Mouse (Mus musculus) MEL (cell line): ENCODE data around the gene Cyp2b10. TPM values are rescaled to one million over a fixed set of nuclear protein-coding genes. Genes with fewer than 3 reads are reported as not detected.
A peak's percentile ranks its signal among the peaks of the same experiment; 100 is the strongest.

Experiments
- DNase-seq: peaks from one replicate; pipeline ENCODE4 v3.0.0; 2011; ENCODE audit warnings: low read depth, low spot score
- H3K27ac ChIP-seq: 2 replicates; pipeline ENCODE4 v1.5.1; 2012; ENCODE audit warnings: low read depth, mild to moderate bottlenecking, control low read depth, low read length, moderate library complexity; ENCODE audit not compliant: control insufficient read depth
- H3K27me3 ChIP-seq, 2 experiments: fragments of 150-350 bp in 1 of 2; sonication (generic) in 1 of 2; 2 replicates each; pipeline ENCODE4 v1.6.1; 2012; ENCODE audit warnings: low read length in 2 of 2, mild to moderate bottlenecking in 2 of 2, improper control_type of control experiment in 1 of 2, moderate library complexity in 1 of 2; ENCODE audit not compliant: insufficient read depth in 2 of 2, control insufficient read depth in 1 of 2
- H3K36me3 ChIP-seq, 2 experiments: 2 replicates each; pipeline ENCODE4 v1.6.1; 2012 to 2014; ENCODE audit warnings: low read length in 2 of 2, improper control_type of control experiment in 1 of 2, inconsistent platforms in 1 of 2, mild to moderate bottlenecking in 1 of 2; ENCODE audit not compliant: insufficient read depth in 2 of 2, control insufficient read depth in 1 of 2
- H3K4me1 ChIP-seq, 2 experiments: fragments of 150-350 bp in 1 of 2; sonication (generic) in 1 of 2; 2 replicates each; pipeline ENCODE4 v1.6.1; 2012; ENCODE audit warnings: low read length in 2 of 2, improper control_type of control experiment in 1 of 2, mild to moderate bottlenecking in 1 of 2; ENCODE audit not compliant: insufficient read depth in 2 of 2, control insufficient read depth in 1 of 2
- H3K4me3 ChIP-seq, 2 experiments: fragments of 150-350 bp in 1 of 2; sonication (generic) in 1 of 2; 2 replicates each; pipeline ENCODE4 v1.5.1; 2012; ENCODE audit warnings: low read depth in 2 of 2, low read length in 2 of 2, mild to moderate bottlenecking in 2 of 2, moderate library complexity in 2 of 2, control low read depth in 1 of 2, improper control_type of control experiment in 1 of 2; ENCODE audit not compliant: control insufficient read depth in 1 of 2, insufficient read depth in 1 of 2
- H3K79me2 ChIP-seq: 2 replicates; pipeline ENCODE4 v1.6.1; 2012; ENCODE audit warnings: mild to moderate bottlenecking, low read length, moderate library complexity; ENCODE audit not compliant: control insufficient read depth, poor library complexity, insufficient read depth
- H3K9ac ChIP-seq: 2 replicates; pipeline ENCODE4 v1.6.1; 2012; ENCODE audit warnings: low read depth, mild to moderate bottlenecking, control low read depth, low read length, moderate library complexity; ENCODE audit not compliant: control insufficient read depth, poor library complexity, severe bottlenecking
- H3K9me3 ChIP-seq: fragments of 150-350 bp; sonication (generic); replicated peaks from 2 replicates; pipeline ENCODE4 v1.6.1; 2012; ENCODE audit warnings: mild to moderate bottlenecking, low read length, improper control_type of control experiment, moderate library complexity; ENCODE audit not compliant: insufficient read depth
- BHLHE40 ChIP-seq: IDR thresholded peaks from 2 replicates; pipeline ENCODE4 v1.6.1; 2012; ENCODE audit warnings: low read depth, mild to moderate bottlenecking, inconsistent platforms, low read length, improper control_type of control experiment, borderline replicate concordance
- CHD1 ChIP-seq: IDR thresholded peaks from 2 replicates; pipeline ENCODE4 v1.6.1; 2012; ENCODE audit warnings: low read depth, mild to moderate bottlenecking, inconsistent platforms, low read length, improper control_type of control experiment
- CHD2 ChIP-seq: IDR thresholded peaks from 2 replicates; pipeline ENCODE4 v1.6.1; 2011; ENCODE audit warnings: low read length, improper control_type of control experiment
- CTCF ChIP-seq, 3 experiments: IDR thresholded peaks in 2 of 3; conservative IDR thresholded peaks in 1 of 3; 2 replicates each; pipeline ENCODE4 v1.5.1; 2011 to 2012; ENCODE audit warnings: low read length in 3 of 3, low read depth in 2 of 3, mild to moderate bottlenecking in 2 of 3, improper control_type of control experiment in 1 of 3, inconsistent platforms in 1 of 3, mixed read lengths in 1 of 3, moderate library complexity in 1 of 3; ENCODE audit not compliant: control insufficient read depth in 1 of 3, insufficient read depth in 1 of 3, poor library complexity in 1 of 3, severe bottlenecking in 1 of 3
- E2F4 ChIP-seq: IDR thresholded peaks from 2 replicates; pipeline ENCODE4 v1.6.1; 2011; ENCODE audit warnings: low read depth, low read length, improper control_type of control experiment, borderline replicate concordance
- EP300 ChIP-seq, 2 experiments: IDR thresholded peaks; 2 replicates each; pipeline ENCODE4 v1.6.1; 2011; ENCODE audit warnings: improper control_type of control experiment in 2 of 2, low read length in 2 of 2, low read depth in 1 of 2, mild to moderate bottlenecking in 1 of 2
- MYB ChIP-seq: IDR thresholded peaks from 2 replicates; pipeline ENCODE4 v1.6.1; 2011; ENCODE audit warnings: mild to moderate bottlenecking, low read depth, low read length, improper control_type of control experiment
- MYC ChIP-seq: IDR thresholded peaks from 2 replicates; pipeline ENCODE4 v1.6.1; 2011; ENCODE audit warnings: low read depth, mild to moderate bottlenecking, low read length, improper control_type of control experiment, moderate library complexity
- NELFE ChIP-seq: IDR thresholded peaks from 2 replicates; pipeline ENCODE4 v1.6.1; 2011; ENCODE audit warnings: low read depth, low read length, improper control_type of control experiment
- NRF1 ChIP-seq: IDR thresholded peaks from 2 replicates; pipeline ENCODE4 v1.6.1; 2014; ENCODE audit warnings: low read depth, mild to moderate bottlenecking, inconsistent platforms, low read length, improper control_type of control experiment, moderate library complexity; ENCODE audit not compliant: poor library complexity, insufficient read depth, severe bottlenecking
- POLR2AphosphoS2 ChIP-seq: IDR thresholded peaks from 2 replicates; pipeline ENCODE4 v1.6.1; 2011; ENCODE audit warnings: low read length, improper control_type of control experiment
- RAD21 ChIP-seq: IDR thresholded peaks from 2 replicates; pipeline ENCODE4 v1.6.1; 2011; ENCODE audit warnings: mild to moderate bottlenecking, low read depth, low read length, improper control_type of control experiment
- TCF12 ChIP-seq: IDR thresholded peaks from 2 replicates; pipeline ENCODE4 v1.6.1; 2014; ENCODE audit warnings: low read depth, mild to moderate bottlenecking, inconsistent platforms, low read length, improper control_type of control experiment, moderate library complexity
- UBTF ChIP-seq: IDR thresholded peaks from 2 replicates; pipeline ENCODE4 v1.6.1; 2012; ENCODE audit warnings: low read depth, mild to moderate bottlenecking, inconsistent platforms, low read length, improper control_type of control experiment, moderate library complexity, borderline replicate concordance; ENCODE audit not compliant: insufficient read depth
- USF1 ChIP-seq: IDR thresholded peaks from 2 replicates; pipeline ENCODE4 v1.6.1; 2014; ENCODE audit warnings: low read depth, mild to moderate bottlenecking, inconsistent platforms, low read length, improper control_type of control experiment, moderate library complexity
- ZC3H11A ChIP-seq: IDR thresholded peaks from 2 replicates; pipeline ENCODE4 v1.6.1; 2012; ENCODE audit warnings: low read depth, mild to moderate bottlenecking, inconsistent platforms, low read length, improper control_type of control experiment
- ZMIZ1 ChIP-seq: IDR thresholded peaks from 2 replicates; pipeline ENCODE4 v1.6.1; 2012; ENCODE audit warnings: low read depth, mild to moderate bottlenecking, inconsistent platforms, low read length, improper control_type of control experiment, moderate library complexity
- polyA plus RNA-seq, 2 experiments: library from polyadenylated mRNA; stranded (reverse) in 1 of 2; unstranded in 1 of 2; fragments of >175 nt in 1 of 2; fragments of >200 nt in 1 of 2; gene quantifications; 2 replicates each; pipeline versions ENCODE4 v1.2.1 to v1.2.4; 2012; ENCODE audit warnings: low replicate concordance in 2 of 2, low read depth in 1 of 2; ENCODE audit not compliant: insufficient read length in 2 of 2, insufficient read depth in 1 of 2, missing spikeins in 1 of 2
- total RNA-seq: library from RNA; depleted of rRNA; stranded (reverse); fragments of 300-350 nt; gene quantifications from 2 replicates; pipeline ENCODE4 v1.2.3, GENCODE M21; 2012

The Cyp2b10 gene
- total and polyA plus RNA-seq, 3 experiments: not detected

DNA sequence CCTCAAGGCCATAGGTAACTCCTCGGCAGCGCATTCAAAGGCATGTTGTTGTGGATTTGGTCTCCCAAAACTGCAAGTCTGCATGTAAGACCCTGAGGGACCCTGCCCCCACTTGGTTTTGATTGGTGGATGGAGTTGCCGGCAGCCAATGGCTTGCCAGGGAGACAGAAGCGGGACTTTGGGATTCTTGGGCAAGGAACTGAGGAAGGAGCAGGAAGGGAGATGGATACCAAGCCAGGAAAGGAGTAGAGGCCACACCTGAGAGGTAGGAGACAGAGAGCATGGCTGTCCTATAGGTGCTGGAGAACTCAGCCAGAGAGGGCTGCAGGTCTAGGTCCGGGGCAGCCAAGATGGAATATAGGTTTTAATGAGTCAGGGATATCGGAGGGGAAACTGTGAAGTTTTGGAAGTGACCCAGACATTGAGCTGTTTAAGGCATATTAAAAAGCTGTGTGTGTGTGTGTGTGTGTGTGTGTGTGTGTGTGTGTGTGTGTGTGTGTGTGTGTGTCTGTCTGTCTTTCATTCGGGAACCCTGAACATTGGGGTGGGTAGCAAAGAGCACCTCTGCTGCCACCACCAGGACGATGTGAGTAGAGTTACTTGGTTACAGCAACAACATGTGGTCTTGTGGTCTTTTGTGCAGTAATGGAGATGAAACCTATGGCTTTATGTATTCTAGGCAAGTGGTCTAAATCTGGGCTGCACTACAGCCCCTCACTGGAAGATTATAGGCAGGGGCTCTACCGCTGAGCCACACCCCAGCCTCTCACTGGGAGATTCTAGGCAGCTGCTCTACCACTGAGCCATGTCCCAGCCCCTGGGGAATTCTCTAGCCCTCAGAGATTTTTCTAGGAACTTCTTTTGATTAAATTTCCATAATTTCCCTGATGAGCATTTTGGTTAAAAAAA is 37.2 kb upstream of the Cyp2b10 start:
- Histone ChIP-seq H3K27ac (no peak overlapping the region), H3K36me3 (no peaks in the 10 kb centered on the region), H3K9me3 (no peaks in the 10 kb centered on the region), H3K4me3 (no peak overlapping the region), H3K27me3 (no peaks in the 10 kb centered on the region), H3K4me1 (no peaks in the 10 kb centered on the region), H3K79me2 (no peaks in the 10 kb centered on the region), H3K9ac (no peak overlapping the region)
- TF ChIP-seq POLR2AphosphoS2 (no peak), CTCF (IDR thresholded peaks at IDR 0.05 in 2 of 3, conservative IDR thresholded peaks at IDR 0.05 in 1 of 3; ENCODE audit: control insufficient read depth in 1 of 3, insufficient read depth in 1 of 3, low read depth in 2 of 3, low read length in 3 of 3, poor library complexity in 1 of 3, severe bottlenecking in 1 of 3) (peak in 1 of 3 experiments; percentile 3; a peak in 1 of 6 replicates)
- no peak for DNase-seq

DNA sequence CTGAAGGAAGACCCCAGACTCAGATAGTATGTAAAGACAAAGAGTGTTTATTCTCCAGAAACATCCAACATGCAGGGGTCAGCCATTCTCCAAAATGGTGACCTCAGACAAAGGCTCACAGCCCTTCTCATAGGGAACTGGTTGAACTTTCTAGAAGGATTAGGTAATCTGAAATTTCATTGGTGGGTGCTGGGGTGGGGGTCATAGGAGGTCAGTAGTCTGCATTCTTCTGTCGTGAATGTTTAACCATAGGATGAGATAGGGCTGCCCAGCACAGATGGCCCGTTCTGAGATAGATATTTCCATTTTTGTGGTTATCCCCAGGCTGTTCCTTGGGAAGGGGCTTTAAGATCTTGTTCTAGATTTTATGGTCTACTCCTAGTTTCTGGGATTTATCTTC is 35.1 kb upstream of the Cyp2b10 start:
- TF ChIP-seq NRF1: no peak
- H3K27ac ChIP-seq: no peak overlapping the region

DNA sequence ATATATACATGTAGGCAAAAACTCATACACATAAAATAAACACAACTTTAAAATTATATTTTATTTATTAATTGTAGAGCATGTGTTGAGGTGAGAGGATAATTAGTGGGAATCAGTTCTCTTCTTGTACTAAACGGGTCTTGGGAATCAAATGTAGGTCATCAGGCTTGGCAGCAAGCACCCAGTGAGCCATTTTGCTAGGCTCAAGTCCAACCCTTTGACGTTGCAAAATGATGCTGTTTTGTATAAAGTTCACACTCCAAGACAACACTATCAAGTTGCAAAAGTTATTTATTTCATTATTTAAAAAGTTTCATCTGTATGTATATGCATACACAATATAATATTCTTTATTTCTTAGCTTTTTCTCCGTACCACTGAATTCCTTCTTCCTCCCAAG is 33.7 kb upstream of the Cyp2b10 start:
- Histone ChIP-seq H3K36me3 (no peaks in the 10 kb centered on the region), H3K4me1 (no peaks in the 10 kb centered on the region), H3K4me3 (no peak overlapping the region), H3K27ac (no peak overlapping the region), H3K79me2 (no peaks in the 10 kb centered on the region), H3K9ac (no peak overlapping the region), H3K27me3 (no peaks in the 10 kb centered on the region), H3K9me3 (no peaks in the 10 kb centered on the region)
- no peak for DNase-seq
- TF ChIP-seq USF1: no peak
- TF ChIP-seq E2F4: no peak
- no peak for TF ChIP-seq POLR2AphosphoS2
- TF ChIP-seq ZMIZ1: no peak
- no peak for TF ChIP-seq TCF12
- no peak for TF ChIP-seq MYC
- no peak for TF ChIP-seq NRF1
- TF ChIP-seq EP300 (IDR thresholded peaks at IDR 0.05; ENCODE audit: low read depth in 1 of 2, low read length in 2 of 2): no peak
- no peak for TF ChIP-seq BHLHE40
- TF ChIP-seq CHD2: no peak
- no peak for TF ChIP-seq ZC3H11A
- no peak for TF ChIP-seq RAD21
- no peak for TF ChIP-seq UBTF
- no peak for TF ChIP-seq CHD1
- no peak for TF ChIP-seq NELFE
- no peak for TF ChIP-seq MYB

More for the DNA sequence above, 35.1 kb upstream of the Cyp2b10 start:
- Histone ChIP-seq H3K9me3 (no peaks in the 10 kb centered on the region), H3K36me3 (no peaks in the 10 kb centered on the region), H3K4me3 (no peak overlapping the region), H3K4me1 (no peaks in the 10 kb centered on the region), H3K27me3 (no peaks in the 10 kb centered on the region), H3K9ac (no peak overlapping the region), H3K79me2 (no peaks in the 10 kb centered on the region)
- DNase-seq: no peak
